Mouse (Mus musculus) C2C12 (cell line): ENCODE results near the gene BC048562. TPM values are rescaled to one million over a fixed set of nuclear protein-coding genes. Genes with fewer than 3 reads are reported as not detected.

ENCODE experiments used
- H3K27me3 ChIP-seq: one replicate; pipeline ENCODE4 v1.6.1; 2011; ENCODE audit not compliant: control insufficient read depth, insufficient read depth, insufficient read length
- H3K36me3 ChIP-seq: one replicate; pipeline ENCODE4 v1.6.1; 2011; ENCODE audit not compliant: control insufficient read depth, insufficient read depth
- H3K4me3 ChIP-seq: one replicate; pipeline ENCODE4 v1.5.1; 2011; ENCODE audit warnings: mild to moderate bottlenecking, control low read depth; ENCODE audit not compliant: poor library complexity, insufficient read depth, severe bottlenecking
- H3K79me2 ChIP-seq: one replicate; pipeline ENCODE4 v1.6.1; 2011; ENCODE audit not compliant: control insufficient read depth, insufficient read depth
- H3K79me3 ChIP-seq: one replicate; pipeline ENCODE4 v1.6.1; 2011; ENCODE audit warnings: low read depth, control low read depth
- H3ac ChIP-seq: one replicate; pipeline ENCODE3; 2011; ENCODE audit warnings: low read depth; ENCODE audit not compliant: control insufficient read depth, insufficient read length
- CEBPB ChIP-seq: IDR thresholded peaks from one replicate; pipeline ENCODE4 v1.6.1; 2011; ENCODE audit warnings: low read depth, mild to moderate bottlenecking, control low read depth, moderate library complexity
- CTCF ChIP-seq: IDR thresholded peaks from one replicate; pipeline ENCODE4 v1.5.1; 2011; ENCODE audit not compliant: control insufficient read depth, insufficient read depth, insufficient read length
- FOSL1 ChIP-seq: IDR thresholded peaks from one replicate; pipeline ENCODE4 v1.8.0; 2011; ENCODE audit warnings: mild to moderate bottlenecking, low read length; ENCODE audit not compliant: poor library complexity, insufficient read depth, severe bottlenecking
- MAX ChIP-seq: IDR thresholded peaks from one replicate; pipeline ENCODE4 v1.6.1; 2011; ENCODE audit warnings: mild to moderate bottlenecking, control low read depth
- MYOD1 ChIP-seq: IDR thresholded peaks from one replicate; pipeline ENCODE4 v1.6.1; 2011; ENCODE audit warnings: low read depth; ENCODE audit not compliant: control insufficient read depth, insufficient read length
- MYOG ChIP-seq: IDR thresholded peaks from one replicate; pipeline ENCODE4 v1.6.1; 2011; ENCODE audit not compliant: control insufficient read depth, insufficient read length; ENCODE audit errors: extremely low read depth
- USF1 ChIP-seq: IDR thresholded peaks from one replicate; pipeline ENCODE4 v1.6.1; 2011; ENCODE audit warnings: low read depth, mild to moderate bottlenecking, control low read depth, moderate library complexity
- polyA plus RNA-seq: library from polyadenylated mRNA; unstranded; fragments of >200 nt; fragmentation: generic; extraction: Trizol; gene quantifications from one replicate; pipeline ENCODE4 v1.2.1, GENCODE M21; 2012; ENCODE audit warnings: missing spikeins

Gene BC048562
- polyA plus RNA-seq, 1 experiment: not detected

- TF ChIP-seq MAX (no peak), MYOD1 (no peak), FOSL1 (no peak), MYOG (no peak), CEBPB (no peak)
- H3K36me3 ChIP-seq: peaks cover 56% of the 10 kb centered on the region
These were observed 54.4 kb downstream of the BC048562 start, which contains the start of gene Usp19 for GRCm38 (mm10) chr9:108490559-108491285. Usp19 (plus strand) TSS chr9:108490602.

GRCm38 (mm10) chr9:108491286-108491580, 55.0 kb downstream of the BC048562 start:
- peaks cover 32% of the 10 kb centered on the region for H3K79me2 ChIP-seq
- no peaks in the 10 kb centered on the region for H3K27me3 ChIP-seq
- peaks cover 17% of the 10 kb centered on the region for H3K79me3 ChIP-seq
- peaks cover 58% of the 10 kb centered on the region for H3K36me3 ChIP-seq
- no peak for TF ChIP-seq CTCF
- TF ChIP-seq MAX: no peak
- TF ChIP-seq USF1: no peak
- no peak for TF ChIP-seq MYOG
- no peak for TF ChIP-seq FOSL1
- TF ChIP-seq MYOD1: no peak
- no peak for TF ChIP-seq CEBPB
- peak overlapping the region; percentile 90 for H3ac ChIP-seq
- H3K4me3 ChIP-seq: peak overlapping the region; percentile 89

More at GRCm38 (mm10) chr9:108490559-108491285, 54.4 kb downstream of the BC048562 start, which contains the start of gene Usp19:
- H3K4me3 ChIP-seq: peak within 1 kb of the TSS; percentile 89
- peaks cover 32% of the 10 kb centered on the region for H3K79me2 ChIP-seq
- H3ac ChIP-seq: peak within 1 kb of the TSS; percentile 90
- H3K27me3 ChIP-seq: no peaks in the 10 kb centered on the region
- peaks cover 17% of the 10 kb centered on the region for H3K79me3 ChIP-seq

GRCm38 (mm10) chr9:108492043-108492750, 55.9 kb downstream of the BC048562 start:
- H3K79me2 ChIP-seq: peaks cover 32% of the 10 kb centered on the region
- H3K4me3 ChIP-seq: peak overlapping the region; percentile 89
- TF ChIP-seq MAX: no peak
- H3K36me3 ChIP-seq: peaks cover 61% of the 10 kb centered on the region
- no peaks in the 10 kb centered on the region for H3K27me3 ChIP-seq
- H3K79me3 ChIP-seq: peaks cover 17% of the 10 kb centered on the region
- peak overlapping the region; percentile 41 for H3ac ChIP-seq

- Histone ChIP-seq H3K36me3 (peaks cover 66% of the 10 kb centered on the region), H3K4me3 (no peak overlapping the region), H3ac (no peak overlapping the region)
These were observed 57.0 kb downstream of the BC048562 start for GRCm38 (mm10) chr9:108493246-108493645.

GRCm38 (mm10) chr9:108494146-108494825, 58.0 kb downstream of the BC048562 start:
- H3K4me3 ChIP-seq: no peak overlapping the region
- H3K27me3 ChIP-seq: no peaks in the 10 kb centered on the region
- H3K79me3 ChIP-seq: peaks cover 17% of the 10 kb centered on the region
- TF ChIP-seq MYOD1 (no peak), MYOG (no peak), CEBPB (no peak), MAX (no peak), USF1 (no peak), FOSL1 (no peak), CTCF (no peak)
- H3K36me3 ChIP-seq: peaks cover 70% of the 10 kb centered on the region
- no peak overlapping the region for H3ac ChIP-seq
- peaks cover 32% of the 10 kb centered on the region for H3K79me2 ChIP-seq

More at GRCm38 (mm10) chr9:108493246-108493645, 57.0 kb downstream of the BC048562 start:
- H3K79me2 ChIP-seq: peaks cover 32% of the 10 kb centered on the region
- TF ChIP-seq MYOG: no peak
- TF ChIP-seq CEBPB: no peak
- no peak for TF ChIP-seq MAX
- TF ChIP-seq USF1: no peak
- TF ChIP-seq CTCF: no peak
- no peak for TF ChIP-seq MYOD1
- no peak for TF ChIP-seq FOSL1
- peaks cover 17% of the 10 kb centered on the region for H3K79me3 ChIP-seq
- H3K27me3 ChIP-seq: no peaks in the 10 kb centered on the region
